Mouse (Mus musculus): Measurements from ENCODE around the gene Zcwpw1. TPM values are rescaled to one million over a fixed set of nuclear protein-coding genes. Genes with fewer than 3 reads are reported as not detected.

Gene Zcwpw1
- polyA plus RNA-seq, 1 experiment from 2014 or later, result 24.8 TPM

GRCm38 (mm10) chr5:137796606-137797005 lies 9.0 kb downstream of the Zcwpw1 start:
- no peak for ATAC-seq (ENCODE audit: low FRiP score, low TSS enrichment)
- Histone ChIP-seq H3K9me3 (ENCODE audit: low read length) (no peaks in the 10 kb centered on the region), H3K4me2 (replicated peaks; ENCODE audit: low read depth, low read length) (no peak overlapping the region), H3K27ac (ENCODE audit: low read length) (no peak overlapping the region), H3K36me3 (ENCODE audit: insufficient read depth, low read length) (no peaks in the 10 kb centered on the region), H3K4me1 (ENCODE audit: insufficient read depth, low read length) (no peaks in the 10 kb centered on the region), H3K4me3 (ENCODE audit: low read length) (no peak overlapping the region), H3K9ac (replicated peaks; ENCODE audit: low read length) (no peak overlapping the region), H3K27me3 (ENCODE audit: insufficient read depth, low read length) (no peaks in the 10 kb centered on the region)
- WGBS, result 83% methylated on average over 3 of the region's 3 CpGs

GRCm38 (mm10) chr5:137800917-137801316 lies 13.3 kb downstream of the Zcwpw1 start:
- Histone ChIP-seq H3K4me2 (replicated peaks; ENCODE audit: low read depth, low read length) (no peak overlapping the region), H3K4me1 (ENCODE audit: insufficient read depth, low read length) (no peaks in the 10 kb centered on the region), H3K27ac (ENCODE audit: low read length) (no peak overlapping the region), H3K27me3 (ENCODE audit: insufficient read depth, low read length) (no peaks in the 10 kb centered on the region), H3K4me3 (ENCODE audit: low read length) (no peak overlapping the region), H3K36me3 (ENCODE audit: insufficient read depth, low read length) (no peaks in the 10 kb centered on the region), H3K9me3 (ENCODE audit: low read length) (no peaks in the 10 kb centered on the region), H3K9ac (replicated peaks; ENCODE audit: low read length) (no peak overlapping the region)
- no peak for ATAC-seq (ENCODE audit: low FRiP score, low TSS enrichment)
- WGBS, result 81% methylated on average over 3 of the region's 3 CpGs

GRCm38 (mm10) chr5:137806158-137806557 lies 18.6 kb downstream of the Zcwpw1 start:
- no peaks in the 10 kb centered on the region for H3K27me3 ChIP-seq (ENCODE audit: insufficient read depth, low read length)
- WGBS, result 80% methylated on average over 1 of the region's 1 CpGs
- no peaks in the 10 kb centered on the region for H3K9me3 ChIP-seq (ENCODE audit: low read length)
- no peak overlapping the region for H3K4me3 ChIP-seq (ENCODE audit: low read length)
- no peak overlapping the region for H3K27ac ChIP-seq (ENCODE audit: low read length)
- H3K9ac ChIP-seq (replicated peaks; ENCODE audit: low read length), result no peak overlapping the region
- no peak overlapping the region for H3K4me2 ChIP-seq (replicated peaks; ENCODE audit: low read depth, low read length)
- H3K4me1 ChIP-seq (ENCODE audit: insufficient read depth, low read length), result no peaks in the 10 kb centered on the region
- H3K36me3 ChIP-seq (ENCODE audit: insufficient read depth, low read length), result no peaks in the 10 kb centered on the region
- ATAC-seq (ENCODE audit: low FRiP score, low TSS enrichment), result no peak

DNA sequence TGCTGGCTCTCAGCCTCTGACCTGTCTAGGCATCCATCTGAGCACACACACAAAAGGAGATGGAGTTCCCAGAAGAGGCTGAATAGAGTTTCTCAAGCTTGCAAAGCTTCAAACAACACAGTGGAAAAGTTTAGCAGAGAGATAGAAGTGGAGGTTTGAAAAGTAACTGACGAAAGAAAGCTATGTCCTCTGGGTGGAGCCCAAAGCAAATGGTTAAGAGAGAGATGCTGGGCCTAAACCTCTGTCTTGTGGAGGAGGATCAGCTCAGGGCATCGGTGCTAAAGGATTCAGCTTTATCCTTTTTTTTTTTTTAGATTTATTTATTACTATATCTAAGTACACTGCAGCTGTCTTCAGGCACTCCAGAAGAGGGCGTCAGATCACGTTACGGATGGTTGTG lies 20.7 kb downstream of the Zcwpw1 start:
- H3K9me3 ChIP-seq (ENCODE audit: low read length), result no peaks in the 10 kb centered on the region
- 91% methylated on average over 5 of the region's 5 CpGs for WGBS
- no peak overlapping the region for H3K27ac ChIP-seq (ENCODE audit: low read length)
- no peak for ATAC-seq (ENCODE audit: low FRiP score, low TSS enrichment)
- H3K36me3 ChIP-seq (ENCODE audit: insufficient read depth, low read length), result no peaks in the 10 kb centered on the region
- H3K9ac ChIP-seq (replicated peaks; ENCODE audit: low read length), result no peak overlapping the region
- no peak overlapping the region for H3K4me2 ChIP-seq (replicated peaks; ENCODE audit: low read depth, low read length)
- no peak overlapping the region for H3K4me3 ChIP-seq (ENCODE audit: low read length)
- H3K27me3 ChIP-seq (ENCODE audit: insufficient read depth, low read length), result no peaks in the 10 kb centered on the region
- H3K4me1 ChIP-seq (ENCODE audit: insufficient read depth, low read length), result no peaks in the 10 kb centered on the region

DNA sequence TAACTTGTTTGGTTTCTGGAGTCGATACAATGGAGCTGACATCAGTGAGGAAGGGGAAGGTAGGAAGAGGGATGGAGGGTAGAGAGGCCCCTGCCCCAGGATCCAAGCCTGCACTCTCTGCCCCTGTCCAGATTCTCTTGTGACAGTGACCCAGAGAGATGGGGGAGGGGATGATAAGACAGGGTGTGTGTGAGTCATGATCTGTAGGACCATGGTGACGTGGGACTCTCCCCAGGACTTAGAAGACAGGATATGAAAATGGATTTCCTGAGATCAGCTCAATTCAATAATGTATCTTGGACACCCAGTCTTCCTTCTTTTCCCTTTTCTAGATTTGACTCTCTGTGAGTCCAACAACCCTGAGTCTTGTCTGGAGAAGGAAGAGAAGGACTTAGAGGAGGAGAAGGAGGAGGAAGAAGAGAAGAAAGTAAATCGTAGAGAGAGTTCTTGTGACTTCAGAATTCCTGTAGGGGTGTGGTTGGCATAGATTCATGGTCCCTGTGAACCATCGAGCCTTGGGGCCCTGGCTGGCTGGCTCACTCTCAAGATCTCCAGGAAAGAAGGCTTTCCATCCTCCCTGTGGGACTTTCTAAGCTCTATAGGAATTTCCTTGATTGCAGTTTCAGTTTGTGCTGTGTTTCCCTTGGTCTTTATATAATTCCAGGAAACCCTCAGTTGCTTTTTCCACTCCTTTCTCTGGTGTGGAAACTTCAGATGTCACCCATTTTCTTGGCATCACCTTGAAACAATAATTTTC lies 30.0 kb downstream of the Zcwpw1 start:
- H3K9me3 ChIP-seq (ENCODE audit: low read length), result no peaks in the 10 kb centered on the region
- ATAC-seq (ENCODE audit: low FRiP score, low TSS enrichment), result no peak
- 60% methylated on average over 4 of the region's 4 CpGs for WGBS

DNA sequence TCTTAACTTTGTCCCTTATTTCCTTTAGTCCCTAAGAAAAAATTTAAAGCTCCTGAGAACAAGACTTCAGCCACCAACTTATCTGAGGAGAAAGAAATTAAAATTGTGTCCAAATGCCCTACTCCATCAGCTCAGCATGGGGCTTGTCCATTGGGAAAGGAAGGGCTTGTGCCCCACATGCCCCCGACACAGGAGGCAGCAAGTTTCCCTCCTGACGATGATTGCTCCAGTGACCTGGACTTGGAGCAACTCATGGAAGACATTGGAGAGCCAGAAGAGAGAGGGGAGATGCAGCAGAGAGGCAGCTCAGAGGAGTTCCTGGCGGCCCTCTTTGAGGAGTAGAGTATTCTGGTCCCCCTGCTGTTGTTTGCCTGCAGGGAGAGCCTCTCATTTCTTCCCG lies 34.5 kb downstream of the Zcwpw1 start:
- Histone ChIP-seq H3K9ac (replicated peaks; ENCODE audit: low read length) (no peak overlapping the region), H3K4me2 (replicated peaks; ENCODE audit: low read depth, low read length) (no peak overlapping the region), H3K27ac (ENCODE audit: low read length) (no peak overlapping the region), H3K4me1 (ENCODE audit: insufficient read depth, low read length) (no peaks in the 10 kb centered on the region), H3K4me3 (ENCODE audit: low read length) (no peak overlapping the region), H3K36me3 (ENCODE audit: insufficient read depth, low read length) (no peaks in the 10 kb centered on the region), H3K27me3 (ENCODE audit: insufficient read depth, low read length) (no peaks in the 10 kb centered on the region), H3K9me3 (ENCODE audit: low read length) (no peaks in the 10 kb centered on the region)
- 67% methylated on average over 4 of the region's 4 CpGs for WGBS
- ATAC-seq (ENCODE audit: low FRiP score, low TSS enrichment), result no peak

More for the DNA sequence above, 30.0 kb downstream of the Zcwpw1 start:
- Histone ChIP-seq H3K4me3 (ENCODE audit: low read length) (no peak overlapping the region), H3K4me2 (replicated peaks; ENCODE audit: low read depth, low read length) (no peak overlapping the region), H3K36me3 (ENCODE audit: insufficient read depth, low read length) (no peaks in the 10 kb centered on the region), H3K4me1 (ENCODE audit: insufficient read depth, low read length) (no peaks in the 10 kb centered on the region), H3K27ac (ENCODE audit: low read length) (no peak overlapping the region), H3K27me3 (ENCODE audit: insufficient read depth, low read length) (no peaks in the 10 kb centered on the region), H3K9ac (replicated peaks; ENCODE audit: low read length) (no peak overlapping the region)

- Histone ChIP-seq H3K27ac (ENCODE audit: low read length) (no peak overlapping the region), H3K4me1 (ENCODE audit: insufficient read depth, low read length) (no peaks in the 10 kb centered on the region), H3K9me3 (ENCODE audit: low read length) (no peaks in the 10 kb centered on the region), H3K36me3 (ENCODE audit: insufficient read depth, low read length) (no peaks in the 10 kb centered on the region), H3K4me2 (replicated peaks; ENCODE audit: low read depth, low read length) (no peak overlapping the region), H3K9ac (replicated peaks; ENCODE audit: low read length) (no peak overlapping the region), H3K4me3 (ENCODE audit: low read length) (no peak overlapping the region), H3K27me3 (ENCODE audit: insufficient read depth, low read length) (no peaks in the 10 kb centered on the region)
- no peak for ATAC-seq (ENCODE audit: low FRiP score, low TSS enrichment)
- WGBS, result 84% methylated on average over 1 of the region's 1 CpGs
Observed at GRCm38 (mm10) chr5:137822602-137823001, 35.0 kb downstream of the Zcwpw1 start.

DNA sequence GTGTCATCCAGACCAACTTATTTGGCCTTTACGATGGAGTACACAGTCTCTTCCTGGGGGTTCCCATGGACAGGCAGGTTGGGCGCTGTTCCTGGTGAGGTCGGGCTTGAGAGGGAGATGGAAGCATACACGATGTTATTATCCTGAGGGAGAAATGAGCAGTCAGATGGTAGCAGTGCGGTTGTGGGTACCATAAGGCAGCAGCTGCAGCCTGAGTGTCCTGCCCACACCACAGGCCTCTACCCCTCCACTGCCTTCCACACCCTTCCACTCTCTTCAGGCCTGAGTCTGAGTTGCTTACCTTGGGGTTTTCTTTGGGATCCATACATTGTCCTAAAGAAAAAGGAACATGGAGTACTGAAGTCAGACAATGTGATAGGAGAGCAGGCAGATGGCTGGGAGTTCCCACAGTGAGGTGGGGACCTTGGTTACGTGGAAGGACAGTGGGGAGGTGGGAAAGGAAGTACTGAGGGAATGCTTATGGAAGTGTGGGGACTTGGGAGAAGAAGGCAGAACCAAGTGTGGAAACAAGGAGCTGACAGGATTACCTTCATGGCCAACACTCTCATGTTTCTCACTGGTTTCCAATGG lies 36.0 kb downstream of the Zcwpw1 start:
- 87% methylated on average over 6 of the region's 6 CpGs for WGBS
- Histone ChIP-seq H3K27me3 (ENCODE audit: insufficient read depth, low read length) (no peaks in the 10 kb centered on the region), H3K27ac (ENCODE audit: low read length) (no peak overlapping the region), H3K9me3 (ENCODE audit: low read length) (no peaks in the 10 kb centered on the region), H3K4me2 (replicated peaks; ENCODE audit: low read depth, low read length) (no peak overlapping the region), H3K9ac (replicated peaks; ENCODE audit: low read length) (no peak overlapping the region), H3K36me3 (ENCODE audit: insufficient read depth, low read length) (no peaks in the 10 kb centered on the region), H3K4me3 (ENCODE audit: low read length) (no peak overlapping the region), H3K4me1 (ENCODE audit: insufficient read depth, low read length) (no peaks in the 10 kb centered on the region)
- no peak for ATAC-seq (ENCODE audit: low FRiP score, low TSS enrichment)

GRCm38 (mm10) chr5:137825030-137825429 lies 37.4 kb downstream of the Zcwpw1 start:
- Histone ChIP-seq H3K27me3 (ENCODE audit: insufficient read depth, low read length) (no peaks in the 10 kb centered on the region), H3K9me3 (ENCODE audit: low read length) (no peaks in the 10 kb centered on the region), H3K36me3 (ENCODE audit: insufficient read depth, low read length) (no peaks in the 10 kb centered on the region), H3K4me3 (ENCODE audit: low read length) (no peak overlapping the region), H3K9ac (replicated peaks; ENCODE audit: low read length) (no peak overlapping the region), H3K4me2 (replicated peaks; ENCODE audit: low read depth, low read length) (no peak overlapping the region), H3K27ac (ENCODE audit: low read length) (no peak overlapping the region), H3K4me1 (ENCODE audit: insufficient read depth, low read length) (no peaks in the 10 kb centered on the region)
- 92% methylated on average over 3 of the region's 3 CpGs for WGBS
- no peak for ATAC-seq (ENCODE audit: low FRiP score, low TSS enrichment)

DNA sequence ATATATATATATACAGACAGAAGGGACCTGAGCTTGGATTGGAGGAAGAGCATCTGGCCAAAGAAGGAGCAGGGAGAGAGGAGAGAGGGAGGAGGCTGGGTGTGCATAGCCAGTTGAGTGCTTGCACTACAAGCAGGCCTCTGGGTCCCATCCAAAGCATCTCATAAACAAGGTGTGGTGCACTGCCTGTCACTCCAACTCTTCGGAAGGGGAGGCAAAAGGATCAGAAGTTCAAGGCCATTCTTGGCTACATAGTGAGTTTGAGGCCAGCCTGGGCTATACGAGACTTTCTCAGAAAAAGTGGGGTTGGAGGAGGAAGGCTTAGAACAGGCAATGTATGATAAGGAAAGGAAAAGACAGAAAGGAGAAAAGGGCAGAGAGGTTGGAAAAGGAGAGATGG lies 38.4 kb downstream of the Zcwpw1 start:
- 85% methylated on average over 2 of the region's 2 CpGs for WGBS
- no peak overlapping the region for H3K9ac ChIP-seq (replicated peaks; ENCODE audit: low read length)
- H3K27ac ChIP-seq (ENCODE audit: low read length), result no peak overlapping the region
- no peaks in the 10 kb centered on the region for H3K4me1 ChIP-seq (ENCODE audit: insufficient read depth, low read length)
- H3K27me3 ChIP-seq (ENCODE audit: insufficient read depth, low read length), result no peaks in the 10 kb centered on the region
- no peak overlapping the region for H3K4me3 ChIP-seq (ENCODE audit: low read length)
- no peak overlapping the region for H3K4me2 ChIP-seq (replicated peaks; ENCODE audit: low read depth, low read length)
- ATAC-seq (ENCODE audit: low FRiP score, low TSS enrichment), result no peak
- H3K9me3 ChIP-seq (ENCODE audit: low read length), result no peaks in the 10 kb centered on the region
- H3K36me3 ChIP-seq (ENCODE audit: insufficient read depth, low read length), result no peaks in the 10 kb centered on the region

Measured in kidney, embryonic 16.5 days (tissue).